Mouse (Mus musculus) megakaryocyte-erythroid progenitor cell, adult 5 weeks (primary cell): Measurements from ENCODE around the gene Ikbkg. TPM values are rescaled to one million over a fixed set of nuclear protein-coding genes. Genes with fewer than 3 reads are reported as not detected.

Experiments
- polyA plus RNA-seq: library from polyadenylated mRNA; stranded (reverse); fragments of >175 nt; gene quantifications from 2 replicates; pipeline ENCODE4 v1.2.3, GENCODE M21; 2012

Ikbkg gene
- 9.2 and 10.3 TPM in 2 replicates for polyA plus RNA-seq

GRCm38 (mm10) chrX:74392535-74393443 is at the start of gene Ikbkg, which contains the start of gene Fam3a:
TSS of gene Ikbkg (plus strand) at chrX:74393290.
TSS of gene Fam3a (minus strand) at chrX:74393272.

GRCm38 (mm10) chrX:74353467-74353770 is 39.7 kb upstream of the Ikbkg start, which contains the start of gene Lage3:
TSS of gene Lage3 (minus strand) at chrX:74353618.

GRCm38 (mm10) chrX:74372888-74373549 is 20.1 kb upstream of the Ikbkg start, which contains the start of the genes Ubl4a and Slc10a3:
TSS of gene Ubl4a (minus strand) at chrX:74373218.
TSS of gene Slc10a3 (minus strand) at chrX:74373349.

GRCm38 (mm10) chrX:74428826-74429276 is 35.8 kb downstream of the Ikbkg start, which contains the start of gene G6pdx:
TSS of gene G6pdx (minus strand) at chrX:74429194.

GRCm38 (mm10) chrX:74481349-74481885 is 88.3 kb downstream of the Ikbkg start, which contains the start of gene Gm6880:
TSS of gene Gm6880 (minus strand) at chrX:74481399.

Other genes with a start within 250 kb of the Ikbkg start
- gene Tex28, start 225.5 kb upstream of the Ikbkg start, polyA plus RNA-seq, result not detected in 2 replicates
- not detected in 2 replicates for gene Tktl1, start 216.0 kb upstream of the Ikbkg start, polyA plus RNA-seq
- 125 and 148 TPM in 2 replicates for gene Flna, start 143.5 kb upstream of the Ikbkg start, polyA plus RNA-seq
- 42.2 TPM in 2 replicates for gene Emd, start 138.6 kb upstream of the Ikbkg start, polyA plus RNA-seq
- gene Rpl10, start 122.5 kb upstream of the Ikbkg start, polyA plus RNA-seq, result 1,371 and 1,458 TPM in 2 replicates
- 34.8 and 36.9 TPM in 2 replicates for gene Taz, start 111.4 kb upstream of the Ikbkg start, polyA plus RNA-seq
- gene Dnase1l1, start 111.0 kb upstream of the Ikbkg start, polyA plus RNA-seq, result 0.47 and 1.2 TPM in 2 replicates
- 15.5 and 20.0 TPM in 2 replicates for gene Atp6ap1, start 96.2 kb upstream of the Ikbkg start, polyA plus RNA-seq
- gene Gdi1, start 88.3 kb upstream of the Ikbkg start, polyA plus RNA-seq, result 35.5 and 48.6 TPM in 2 replicates
- 34.9 and 43.8 TPM in 2 replicates for gene Fam50a, start 80.3 kb upstream of the Ikbkg start, polyA plus RNA-seq
- 4.6 and 6.7 TPM in 2 replicates for gene Plxna3, start 64.2 kb upstream of the Ikbkg start, polyA plus RNA-seq
- 5.9 and 6.9 TPM in 2 replicates for gene Lage3, start 39.7 kb upstream of the Ikbkg start, polyA plus RNA-seq
- gene Ubl4a, start 20.1 kb upstream of the Ikbkg start, polyA plus RNA-seq, result 31.2 and 32.6 TPM in 2 replicates
- gene Slc10a3, start 19.9 kb upstream of the Ikbkg start, polyA plus RNA-seq, result 4.5 and 5.4 TPM in 2 replicates
- gene Fam3a, start within 50 bp of the Ikbkg start, polyA plus RNA-seq, result 6.1 and 7.7 TPM in 2 replicates
- gene G6pdx, start 35.9 kb downstream of the Ikbkg start, polyA plus RNA-seq, result 19.5 and 27.3 TPM in 2 replicates
- not detected in 2 replicates for gene Gm6880, start 88.1 kb downstream of the Ikbkg start, polyA plus RNA-seq
- gene Olfr1326-ps1, start 181.6 kb downstream of the Ikbkg start, polyA plus RNA-seq, result not detected in 2 replicates
- gene Olfr1325, start 199.4 kb downstream of the Ikbkg start, polyA plus RNA-seq, result not detected in 2 replicates